Mouse (Mus musculus) stomach, embryonic 15.5 days (tissue): ENCODE measurements at regions not wholly inside any gene's neighbourhood (a gene's known extent, or its start where the extent isn't known, plus 50 kb on each side); places are given as distances from the start of the nearest gene placed in this dataset.
"Not testable (repeated sequence)": the region's sequence is repeated elsewhere in the genome, so short reads cannot be mapped to it uniquely, and the experiment has no call there.

ENCODE experiments used
- ATAC-seq: fragments of 200-750 bp; cut with Nextera tagmentation; 2 replicates; pipeline ENCODE4 v1.8.0; 2017; ENCODE audit warnings: low read depth, moderate number of reproducible peaks, moderate TSS enrichment; ENCODE audit not compliant: insufficient read depth, low FRiP score
- H3K27ac ChIP-seq: fragments of 300-500 bp; sonication (generic); 2 replicates; pipeline ENCODE4 v1.5.1; 2015; ENCODE audit warnings: mild to moderate bottlenecking, inconsistent platforms
- H3K27me3 ChIP-seq: fragments of 300-500 bp; sonication (generic); replicated peaks from 2 replicates; pipeline ENCODE4 v1.6.1; 2015; ENCODE audit warnings: inconsistent platforms
- H3K36me3 ChIP-seq: fragments of 300-500 bp; sonication (generic); 2 replicates; pipeline ENCODE4 v1.6.1; 2015; ENCODE audit warnings: inconsistent platforms
- H3K4me1 ChIP-seq: fragments of 300-500 bp; sonication (generic); 2 replicates; pipeline ENCODE4 v1.6.1; 2015; ENCODE audit warnings: inconsistent platforms
- H3K4me2 ChIP-seq: fragments of 300-500 bp; sonication (generic); 2 replicates; pipeline ENCODE4 v1.6.1; 2015; ENCODE audit warnings: mild to moderate bottlenecking, inconsistent platforms
- H3K4me3 ChIP-seq: fragments of 300-500 bp; sonication (generic); replicated peaks from 2 replicates; pipeline ENCODE4 v1.5.1; 2015; ENCODE audit warnings: inconsistent platforms
- H3K9ac ChIP-seq: fragments of 300-500 bp; sonication (generic); 2 replicates; pipeline ENCODE4 v1.6.1; 2015; ENCODE audit warnings: inconsistent platforms
- H3K9me3 ChIP-seq: fragments of 300-500 bp; sonication (generic); 2 replicates; pipeline ENCODE4 v1.6.1; 2016; ENCODE audit warnings: inconsistent platforms
- WGBS: fragments of 180-500 bp; shearing (Covaris S2); methylation state at CpG from one replicate; pipeline ENCODE4 v1.1.7; 2015; 5-methylcytosine and 5-hydroxymethylcytosine counted together

GRCm38 (mm10) chr2:108827106-108827838 is 453.3 kb upstream of the Kif18a start:
- 7% methylated on average over 12 of the region's 12 CpGs for WGBS
- no peaks in the 10 kb centered on the region for H3K36me3 ChIP-seq
- no peaks in the 10 kb centered on the region for H3K9me3 ChIP-seq
- no peak overlapping the region; the same call in 1 of the 2 replicates for H3K4me2 ChIP-seq
- H3K4me3 ChIP-seq = no peak overlapping the region
- no peaks in the 10 kb centered on the region for H3K27me3 ChIP-seq
- no peak overlapping the region for H3K27ac ChIP-seq
- ATAC-seq = peak; percentile 67; the same call in 1 of the 2 replicates
- H3K9ac ChIP-seq = no peak overlapping the region
- H3K4me1 ChIP-seq = peaks cover 10% of the 10 kb centered on the region; the same call in 1 of the 2 replicates

- no peaks in the 10 kb centered on the region for H3K9me3 ChIP-seq
- no peaks in the 10 kb centered on the region for H3K27me3 ChIP-seq
- ATAC-seq = no peak
- WGBS = 53% methylated on average over 3 of the region's 3 CpGs
- H3K4me2 ChIP-seq = no peak overlapping the region
- H3K27ac ChIP-seq = no peak overlapping the region
- no peak overlapping the region for H3K4me3 ChIP-seq
- H3K36me3 ChIP-seq = no peaks in the 10 kb centered on the region
- no peak overlapping the region for H3K9ac ChIP-seq
- peaks cover 10% of the 10 kb centered on the region; the same call in 1 of the 2 replicates for H3K4me1 ChIP-seq
Measured at GRCm38 (mm10) chr2:108827974-108828700, 452.4 kb upstream of the Kif18a start.

GRCm38 (mm10) chr2:108843855-108844254 is 436.7 kb upstream of the Kif18a start:
- not testable (repeated sequence) for H3K27ac ChIP-seq, H3K4me3 ChIP-seq, H3K36me3 ChIP-seq, H3K4me2 ChIP-seq, ATAC-seq, H3K9me3 ChIP-seq, H3K27me3 ChIP-seq, H3K9ac ChIP-seq, H3K4me1 ChIP-seq
- WGBS = 70% methylated on average over 2 of the region's 2 CpGs

- H3K4me3 ChIP-seq = no peak overlapping the region
- no peaks in the 10 kb centered on the region for H3K9me3 ChIP-seq
- WGBS = 89% methylated on average over 3 of the region's 3 CpGs
- no peaks in the 10 kb centered on the region for H3K36me3 ChIP-seq
- no peak overlapping the region for H3K4me2 ChIP-seq
- H3K9ac ChIP-seq = no peak overlapping the region
- no peaks in the 10 kb centered on the region for H3K4me1 ChIP-seq
- no peak overlapping the region for H3K27ac ChIP-seq
- ATAC-seq = no peak
- no peaks in the 10 kb centered on the region for H3K27me3 ChIP-seq
Measured at GRCm38 (mm10) chr2:108848051-108848450, 432.5 kb upstream of the Kif18a start.

- no peak overlapping the region for H3K4me3 ChIP-seq
- ATAC-seq = no peak
- H3K4me2 ChIP-seq = no peak overlapping the region
- H3K36me3 ChIP-seq = no peaks in the 10 kb centered on the region
- no peaks in the 10 kb centered on the region for H3K4me1 ChIP-seq
- no peaks in the 10 kb centered on the region for H3K27me3 ChIP-seq
- H3K9ac ChIP-seq = no peak overlapping the region
- WGBS = 76% methylated on average over 2 of the region's 2 CpGs
- no peaks in the 10 kb centered on the region for H3K9me3 ChIP-seq
- no peak overlapping the region for H3K27ac ChIP-seq
Measured at GRCm38 (mm10) chr2:108854399-108854798, 426.1 kb upstream of the Kif18a start.

GRCm38 (mm10) chr2:108877141-108877540 is 403.4 kb upstream of the Kif18a start:
- H3K4me3 ChIP-seq = no peak overlapping the region
- H3K9me3 ChIP-seq = no peaks in the 10 kb centered on the region
- WGBS = 70% methylated on average over 4 of the region's 4 CpGs
- no peak overlapping the region for H3K27ac ChIP-seq
- H3K27me3 ChIP-seq = no peaks in the 10 kb centered on the region
- no peaks in the 10 kb centered on the region for H3K36me3 ChIP-seq
- no peak overlapping the region for H3K9ac ChIP-seq
- ATAC-seq = no peak
- H3K4me2 ChIP-seq = no peak overlapping the region
- H3K4me1 ChIP-seq = no peaks in the 10 kb centered on the region

- WGBS = 48% methylated on average over 3 of the region's 3 CpGs
- Histone ChIP-seq H3K4me1 (no peaks in the 10 kb centered on the region), H3K4me2 (no peak overlapping the region), H3K36me3 (no peaks in the 10 kb centered on the region), H3K27ac (no peak overlapping the region), H3K27me3 (no peaks in the 10 kb centered on the region), H3K9me3 (no peaks in the 10 kb centered on the region), H3K4me3 (no peak overlapping the region), H3K9ac (no peak overlapping the region)
- ATAC-seq = no peak
Measured at GRCm38 (mm10) chr2:108877676-108878075, 402.9 kb upstream of the Kif18a start.

- no peak for ATAC-seq
- no peak overlapping the region for H3K4me3 ChIP-seq
- H3K4me2 ChIP-seq = no peak overlapping the region
- WGBS = 77% methylated on average over 3 of the region's 3 CpGs
- no peak overlapping the region for H3K27ac ChIP-seq
- H3K9me3 ChIP-seq = no peaks in the 10 kb centered on the region
- H3K36me3 ChIP-seq = no peaks in the 10 kb centered on the region
- no peaks in the 10 kb centered on the region for H3K4me1 ChIP-seq
- no peak overlapping the region for H3K9ac ChIP-seq
- H3K27me3 ChIP-seq = no peaks in the 10 kb centered on the region
Measured at GRCm38 (mm10) chr2:108904121-108904733, 376.3 kb upstream of the Kif18a start.

- H3K4me1 ChIP-seq = no peaks in the 10 kb centered on the region
- no peak overlapping the region for H3K4me3 ChIP-seq
- H3K36me3 ChIP-seq = no peaks in the 10 kb centered on the region
- H3K4me2 ChIP-seq = no peak overlapping the region
- H3K27me3 ChIP-seq = no peaks in the 10 kb centered on the region
- H3K27ac ChIP-seq = peak overlapping the region; percentile 13; the same call in 1 of the 2 replicates
- WGBS = 24% methylated on average over 2 of the region's 2 CpGs
- no peak overlapping the region for H3K9ac ChIP-seq
- no peaks in the 10 kb centered on the region for H3K9me3 ChIP-seq
- ATAC-seq = no peak; the same call in 1 of the 2 replicates
Measured at GRCm38 (mm10) chr2:108913555-108913954, 367.0 kb upstream of the Kif18a start.

- H3K4me2 ChIP-seq = no peak overlapping the region
- no peak overlapping the region for H3K9ac ChIP-seq
- WGBS = 29% methylated on average over 3 of the region's 3 CpGs
- H3K4me1 ChIP-seq = no peaks in the 10 kb centered on the region
- peak; percentile 35; the same call in 1 of the 2 replicates for ATAC-seq
- H3K9me3 ChIP-seq = no peaks in the 10 kb centered on the region
- H3K27ac ChIP-seq = no peak overlapping the region; the same call in 1 of the 2 replicates
- no peaks in the 10 kb centered on the region for H3K36me3 ChIP-seq
- H3K27me3 ChIP-seq = no peaks in the 10 kb centered on the region
- H3K4me3 ChIP-seq = no peak overlapping the region
Measured at GRCm38 (mm10) chr2:108913967-108914366, 366.6 kb upstream of the Kif18a start.

- Histone ChIP-seq H3K4me2 (no peak overlapping the region), H3K36me3 (no peaks in the 10 kb centered on the region), H3K27ac (no peak overlapping the region), H3K9me3 (no peaks in the 10 kb centered on the region), H3K9ac (no peak overlapping the region), H3K27me3 (no peaks in the 10 kb centered on the region), H3K4me3 (no peak overlapping the region), H3K4me1 (no peaks in the 10 kb centered on the region)
- ATAC-seq = no peak
- WGBS = 50% methylated on average over 3 of the region's 3 CpGs
Measured at GRCm38 (mm10) chr2:108919500-108920045, 361.0 kb upstream of the Kif18a start.

- Histone ChIP-seq H3K4me2 (no peak overlapping the region), H3K4me3 (no peak overlapping the region), H3K27me3 (no peaks in the 10 kb centered on the region), H3K4me1 (no peaks in the 10 kb centered on the region), H3K9ac (no peak overlapping the region), H3K9me3 (no peaks in the 10 kb centered on the region), H3K27ac (no peak overlapping the region), H3K36me3 (no peaks in the 10 kb centered on the region)
- no peak for ATAC-seq
- 50% methylated on average over 5 of the region's 5 CpGs for WGBS
Measured at GRCm38 (mm10) chr2:108920111-108920510, 360.4 kb upstream of the Kif18a start.
